Mouse (Mus musculus) liver, adult (tissue): Measurements from ENCODE around the gene P4hb.

ENCODE experiments used
- GATA4 ChIP-seq: IDR thresholded peaks from 2 replicates; pipeline ENCODE4 v1.6.1; 2014; ENCODE audit warnings: mild to moderate bottlenecking, low read length; ENCODE audit not compliant: insufficient replicate concordance

Gene P4hb

DNA sequence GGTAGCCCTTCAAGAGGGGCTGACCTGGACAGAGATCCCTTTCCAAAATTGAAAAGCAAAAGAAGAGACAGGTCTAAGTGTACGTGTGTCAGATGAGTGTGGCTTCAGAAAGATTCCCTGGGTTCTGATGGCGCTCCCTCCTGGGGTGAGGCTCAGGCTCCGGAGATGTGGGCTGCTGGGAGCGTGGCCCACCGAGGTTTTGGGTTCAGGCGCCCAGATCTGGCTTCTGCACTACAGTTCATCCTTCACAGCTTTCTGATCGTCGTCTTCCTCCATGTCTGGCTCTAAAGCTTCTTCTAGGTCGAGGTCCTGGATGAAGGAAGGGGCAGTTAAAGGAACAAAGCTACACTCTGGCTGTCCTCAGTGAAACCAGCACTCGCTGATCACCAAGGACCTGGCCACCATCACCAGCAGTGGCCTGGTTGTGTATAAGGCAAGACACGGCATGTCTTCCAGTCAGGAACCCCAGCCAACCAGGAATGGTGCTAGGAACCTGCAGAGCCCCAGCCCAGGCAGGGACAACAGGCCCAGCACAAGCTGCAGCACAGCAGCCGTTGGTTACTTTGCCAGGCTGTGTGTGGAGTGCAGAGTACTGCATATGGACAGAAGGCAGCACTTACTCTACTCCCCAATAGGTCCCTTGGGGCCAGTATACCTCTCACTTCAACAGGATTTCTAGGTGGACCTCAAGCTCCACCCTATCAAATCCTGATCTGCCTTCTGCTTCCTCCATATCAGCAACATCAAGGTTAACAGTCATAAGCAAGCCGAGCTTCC is 11.9 kb downstream of the P4hb start:
- no peak for TF ChIP-seq GATA4

- TF ChIP-seq GATA4, result no peak
Measured at GRCm38 (mm10) chr11:120555260-120555659, 17.8 kb downstream of the P4hb start.

- no peak for TF ChIP-seq GATA4
Measured at GRCm38 (mm10) chr11:120554834-120555233, 18.2 kb downstream of the P4hb start.

GRCm38 (mm10) chr11:120552736-120553135 is 20.3 kb downstream of the P4hb start:
- no peak for TF ChIP-seq GATA4

GRCm38 (mm10) chr11:120550810-120551440 is 22.1 kb downstream of the P4hb start, which contains the start of gene Ppp1r27:
Ppp1r27 (minus strand) TSS chr11:120551132.
- no peak for TF ChIP-seq GATA4

- TF ChIP-seq GATA4, result no peak
Measured at GRCm38 (mm10) chr11:120549986-120550809, 22.9 kb downstream of the P4hb start.

GRCm38 (mm10) chr11:120549168-120549945 is 23.7 kb downstream of the P4hb start, which contains the start of gene Mcrip1:
Mcrip1 (minus strand) TSS chr11:120549727.
- TF ChIP-seq GATA4, result peak; percentile 18; the same call in 1 of the 2 replicates

DNA sequence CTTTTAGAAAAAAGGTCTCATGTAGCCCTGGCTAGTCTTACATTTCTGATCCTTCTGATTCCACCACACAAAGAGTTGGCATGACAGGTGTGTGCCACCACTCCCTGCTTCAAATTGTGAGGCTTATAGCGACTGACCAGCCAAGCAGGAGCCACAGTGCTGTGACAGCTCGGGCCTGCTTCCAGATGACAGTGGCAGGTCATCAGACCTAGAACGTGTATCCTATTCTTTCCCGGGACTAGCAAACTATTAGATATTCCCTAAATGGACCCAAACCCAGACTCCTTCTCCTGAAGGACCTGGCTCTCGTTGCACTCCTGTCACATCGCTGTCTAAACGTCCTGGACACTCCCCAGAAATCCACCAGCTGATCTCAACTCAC is 24.3 kb downstream of the P4hb start:
- no peak for TF ChIP-seq GATA4

DNA sequence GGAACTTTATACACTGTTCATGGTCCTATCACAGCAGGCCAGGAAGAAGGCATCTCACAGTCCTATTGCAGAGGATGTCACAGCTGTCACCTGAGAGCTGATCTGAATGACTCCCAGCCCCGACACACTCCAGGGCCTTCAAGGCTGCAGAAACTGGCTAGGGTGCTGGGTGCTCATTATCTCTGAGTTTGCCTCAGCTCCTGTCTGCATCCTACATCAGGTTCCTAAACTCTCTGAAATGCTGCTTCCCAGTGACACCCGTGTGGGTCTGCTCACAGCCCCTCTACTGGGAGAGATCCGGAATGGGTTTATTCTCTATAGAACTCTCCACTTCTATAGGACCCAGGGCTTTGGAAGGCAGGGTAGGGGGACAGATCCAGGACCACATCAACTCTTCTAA is 24.8 kb downstream of the P4hb start:
- TF ChIP-seq GATA4, result no peak

DNA sequence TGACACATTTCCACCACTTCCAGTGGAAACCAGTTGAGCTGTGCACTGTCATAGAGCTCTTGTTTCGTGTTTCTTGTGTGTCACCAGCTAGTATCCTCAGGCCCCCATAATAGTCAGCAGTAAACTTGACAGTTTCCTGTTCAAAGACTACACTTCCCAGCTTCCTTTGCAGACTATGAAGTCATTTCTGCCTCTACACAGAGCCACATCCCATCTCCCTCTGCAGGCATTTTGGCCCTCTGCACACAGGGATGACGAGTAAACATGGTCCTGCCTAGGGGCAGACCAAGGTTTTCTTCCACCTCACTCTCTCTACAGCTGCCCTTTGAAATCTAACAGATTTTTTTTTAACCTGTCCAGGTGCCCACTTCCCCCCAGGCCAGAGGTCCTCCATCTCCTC is 25.6 kb downstream of the P4hb start:
- TF ChIP-seq GATA4, result no peak

DNA sequence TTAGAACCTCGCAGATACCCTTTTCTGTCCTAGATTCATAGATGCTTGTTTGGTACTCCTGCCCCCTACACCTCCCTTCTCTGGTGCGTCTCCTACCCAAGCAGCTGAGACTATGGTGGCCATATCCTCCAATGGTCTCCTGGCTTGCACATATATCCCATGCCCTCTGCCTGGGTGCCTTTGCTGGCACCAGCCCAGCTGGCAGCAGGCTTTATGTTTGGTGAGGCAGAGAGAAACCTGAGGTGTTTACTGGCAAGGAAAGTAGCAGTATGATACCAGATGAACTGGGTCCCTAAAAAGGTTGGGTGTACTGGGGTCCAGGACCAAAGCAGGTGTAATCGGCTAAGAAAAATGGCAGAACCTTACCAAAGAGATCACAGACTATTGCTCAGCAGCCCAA is 27.1 kb downstream of the P4hb start:
- TF ChIP-seq GATA4, result no peak

DNA sequence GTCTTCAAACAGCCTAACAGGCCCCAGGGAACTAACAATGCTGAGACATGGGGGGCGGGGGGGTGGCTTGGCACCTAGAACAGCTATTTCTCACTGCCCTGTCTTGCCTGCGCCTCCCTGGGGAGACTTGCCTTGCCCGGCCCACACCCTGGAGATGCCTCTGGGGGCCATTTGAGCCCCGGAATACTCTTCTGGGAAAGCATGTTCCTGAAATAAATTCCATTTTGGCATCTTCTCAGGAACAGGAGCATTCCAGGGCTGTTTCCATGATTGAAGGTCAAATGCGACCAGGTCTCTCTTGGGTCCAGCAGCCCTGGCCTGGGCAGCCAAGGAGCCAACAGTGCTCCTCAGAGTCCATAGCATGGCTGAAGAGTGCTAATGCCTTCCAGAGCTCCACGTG is 30.7 kb downstream of the P4hb start:
- no peak for TF ChIP-seq GATA4

- TF ChIP-seq GATA4, result no peak
Measured at GRCm38 (mm10) chr11:120541907-120542306, 31.1 kb downstream of the P4hb start.

DNA sequence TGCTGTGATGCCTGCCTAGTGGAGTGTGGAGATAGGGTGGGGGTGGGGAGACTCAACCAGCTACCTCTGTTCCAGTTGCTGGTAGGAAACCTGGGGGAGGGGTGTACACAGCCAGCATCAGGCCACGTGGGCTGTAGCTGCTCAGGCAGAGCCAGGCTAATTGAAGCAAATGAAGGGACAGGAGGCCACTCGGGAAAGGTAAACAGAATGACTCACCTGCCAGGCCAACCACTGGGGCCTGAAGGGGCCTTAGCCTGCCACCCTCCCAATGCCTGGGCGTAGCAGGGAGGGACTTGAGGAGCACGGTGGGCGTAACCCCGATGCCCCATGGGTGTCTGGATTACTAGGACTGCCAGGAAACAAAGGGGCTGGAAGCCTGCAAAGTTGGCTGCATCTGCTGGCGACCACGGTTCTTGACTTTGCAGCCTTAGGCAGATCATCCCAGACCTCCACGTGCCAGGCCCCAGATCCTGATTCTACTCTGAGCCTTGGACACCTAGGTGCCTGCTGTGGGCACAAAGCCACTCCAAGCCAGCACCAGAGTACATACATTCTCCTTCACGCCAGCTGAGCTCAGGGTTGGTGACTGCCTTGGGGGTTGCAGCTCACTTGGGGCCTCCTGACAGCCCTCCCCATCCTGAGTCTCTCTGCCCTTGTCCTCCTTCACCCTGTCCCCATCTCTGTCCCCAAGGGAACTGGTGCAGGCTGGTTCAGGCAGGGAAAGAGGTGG is 33.6 kb downstream of the P4hb start:
- TF ChIP-seq GATA4, result no peak

- no peak for TF ChIP-seq GATA4
Measured at GRCm38 (mm10) chr11:120538955-120539284, 34.1 kb downstream of the P4hb start.

- TF ChIP-seq GATA4, result no peak
Measured at GRCm38 (mm10) chr11:120538485-120538884, 34.6 kb downstream of the P4hb start.
